In the genomic region with DNA sequence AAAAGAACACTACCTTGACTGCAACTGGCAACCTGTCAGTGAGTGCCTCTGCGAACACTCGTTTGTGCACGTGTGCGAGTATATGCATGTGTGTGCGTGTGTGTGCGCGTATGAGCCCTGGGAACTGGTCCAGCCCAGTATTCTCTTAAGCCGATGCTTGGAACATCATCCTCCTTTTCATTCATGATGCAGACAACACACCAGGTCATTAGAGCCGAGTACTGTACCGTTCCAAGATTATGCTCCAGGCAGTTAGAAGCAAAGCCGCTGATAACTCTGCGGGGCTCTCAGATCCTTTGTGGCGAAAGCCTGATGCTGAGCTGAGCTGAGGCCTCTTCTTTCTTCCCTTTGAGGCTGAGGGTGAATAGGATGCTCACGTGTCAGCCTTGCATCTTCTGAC, we compare ENCODE assay signal across 11 mouse cellular contexts.
"Had no signal": no experiment of that assay in that cellular context is flagged by ENCODE, and none has a peak within 500 bp of the region (broad histone marks: within the 10 kb centered on the region; RNA-seq: fewer than 3 reads in every experiment).

No protein-coding gene starts in this region.

- H3K4me2 ChIP-seq: kidney, embryonic 15.5 days; limb, embryonic 13.5 days; neural tube, embryonic 13.5 days had no signal

- H3K27ac ChIP-seq: kidney, embryonic 15.5 days; limb, embryonic 13.5 days; liver, embryonic 14.5 days; neural tube, embryonic 13.5 days; stomach, postnatal 0 days had no signal

- H3K36me3 ChIP-seq: kidney, embryonic 15.5 days; limb, embryonic 13.5 days; neural tube, embryonic 13.5 days had no signal

- H3K4me1 ChIP-seq: kidney, embryonic 15.5 days; neural tube, embryonic 13.5 days had no signal

- DNase-seq: kidney, adult 2 months; kidney, postnatal 14 days; left cerebral cortex, postnatal 4 days; lung, adult 18-20 months; right cerebral cortex, adult 18-20 months; right cerebral cortex, postnatal 25 days had no signal

- H3K27me3 ChIP-seq: kidney, embryonic 15.5 days; neural tube, embryonic 13.5 days had no signal

- H3K9ac ChIP-seq: kidney, embryonic 15.5 days; limb, embryonic 13.5 days; liver, embryonic 14.5 days; neural tube, embryonic 13.5 days had no signal

- H3K4me3 ChIP-seq: kidney, embryonic 15.5 days; limb, embryonic 13.5 days; neural tube, embryonic 13.5 days had no signal

- H3K9me3 ChIP-seq: kidney, embryonic 15.5 days; neural tube, embryonic 13.5 days had no signal
